Mouse (Mus musculus) cerebellum, adult 2 months (tissue): ENCODE measurements at regions not wholly inside any gene's neighbourhood (a gene's known extent, or its start where the extent isn't known, plus 50 kb on each side); places are given as distances from the start of the nearest gene placed in this dataset.

Experiments
- CTCF ChIP-seq: fragments of 200-500 bp; IDR thresholded peaks from 2 replicates; pipeline ENCODE4 v1.5.1; 2011; ENCODE audit warnings: low read depth, mild to moderate bottlenecking, control low read depth, low read length, moderate library complexity, borderline replicate concordance; ENCODE audit not compliant: insufficient read depth
- POLR2A ChIP-seq: fragments of 200-500 bp; IDR thresholded peaks from 2 replicates; pipeline ENCODE4 v1.6.1; 2011; ENCODE audit warnings: low read length, control low read depth, borderline replicate concordance; ENCODE audit not compliant: insufficient read depth

DNA sequence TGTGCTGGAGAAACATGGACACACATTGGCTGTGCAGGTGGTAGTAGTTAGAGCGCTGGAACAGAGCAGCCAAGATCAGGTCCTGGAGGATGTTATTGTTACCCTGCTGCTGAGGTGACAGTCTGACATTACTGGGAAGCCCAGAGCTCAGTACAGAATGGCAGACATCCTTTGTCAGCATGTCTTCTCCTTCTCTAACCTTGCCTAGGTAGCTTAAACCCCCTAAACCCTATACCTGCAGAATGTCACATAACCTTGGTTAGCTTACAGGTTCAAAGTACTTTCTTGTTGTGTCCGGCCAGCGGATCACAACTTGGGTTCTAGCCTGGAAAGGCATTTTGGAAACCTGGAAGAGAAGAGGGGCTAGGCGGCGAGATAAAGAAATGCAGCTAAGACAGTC, 83.3 kb upstream of the Rorb start:
- TF ChIP-seq CTCF (no peak), POLR2A (no peak)
